In genomic region chr9:81720103-81720502, GRCm38 (mm10) we compare ENCODE assay signal across 22 mouse cellular contexts.
"Had no signal": no experiment of that assay in that cellular context is flagged by ENCODE, and none has a peak within 500 bp of the region (broad histone marks: within the 10 kb centered on the region; RNA-seq: fewer than 3 reads in every experiment).

No protein-coding gene starts in this region.

- H3K4me1 ChIP-seq: limb, embryonic 12.5 days; limb, embryonic 15.5 days; midbrain, embryonic 12.5 days; midbrain, embryonic 15.5 days; neural tube, embryonic 12.5 days; neural tube, embryonic 15.5 days had no signal

- DNase-seq: kidney, postnatal 10 days; kidney, postnatal 36 days; left cerebral cortex, postnatal 4 days; liver, postnatal 0 days; lung, embryonic 14.5 days; right cerebral cortex, adult 18-20 months; right cerebral cortex, postnatal 14 days; right cerebral cortex, postnatal 4 days; thymus, adult 2 months; thymus, postnatal 14 days; thymus, postnatal 4 days had no signal

- H3K9me3 ChIP-seq: limb, embryonic 12.5 days; limb, embryonic 15.5 days; midbrain, embryonic 12.5 days; midbrain, embryonic 15.5 days; neural tube, embryonic 12.5 days; neural tube, embryonic 15.5 days had no signal

- H3K27me3 ChIP-seq: limb, embryonic 12.5 days; limb, embryonic 15.5 days; midbrain, embryonic 12.5 days; midbrain, embryonic 15.5 days; neural tube, embryonic 12.5 days; neural tube, embryonic 15.5 days had no signal

- H3K4me3 ChIP-seq: limb, embryonic 12.5 days; limb, embryonic 15.5 days; midbrain, embryonic 12.5 days; midbrain, embryonic 15.5 days; neural tube, embryonic 12.5 days; neural tube, embryonic 15.5 days had no signal

- ATAC-seq: liver, postnatal 0 days; lung, postnatal 0 days; midbrain, embryonic 15.5 days had no signal

- H3K36me3 ChIP-seq: limb, embryonic 12.5 days; limb, embryonic 15.5 days; midbrain, embryonic 12.5 days; midbrain, embryonic 15.5 days; neural tube, embryonic 12.5 days; neural tube, embryonic 15.5 days had no signal

- H3K9ac ChIP-seq: limb, embryonic 12.5 days; limb, embryonic 15.5 days; liver, embryonic 14.5 days; liver, postnatal 0 days; lung, embryonic 14.5 days; midbrain, embryonic 12.5 days; midbrain, embryonic 15.5 days; neural tube, embryonic 12.5 days; neural tube, embryonic 15.5 days had no signal

- H3K4me2 ChIP-seq: limb, embryonic 12.5 days; limb, embryonic 15.5 days; liver, embryonic 11.5 days; lung, embryonic 14.5 days; midbrain, embryonic 12.5 days; midbrain, embryonic 15.5 days; neural tube, embryonic 12.5 days; neural tube, embryonic 15.5 days had no signal

- H3K27ac ChIP-seq: limb, embryonic 12.5 days; limb, embryonic 15.5 days; liver, embryonic 14.5 days; macrophage; midbrain, embryonic 12.5 days; midbrain, embryonic 15.5 days; neural tube, embryonic 12.5 days; neural tube, embryonic 15.5 days; stomach, postnatal 0 days had no signal
